Comparison of ENCODE assay signal across 8 mouse cellular contexts in the genomic region with DNA sequence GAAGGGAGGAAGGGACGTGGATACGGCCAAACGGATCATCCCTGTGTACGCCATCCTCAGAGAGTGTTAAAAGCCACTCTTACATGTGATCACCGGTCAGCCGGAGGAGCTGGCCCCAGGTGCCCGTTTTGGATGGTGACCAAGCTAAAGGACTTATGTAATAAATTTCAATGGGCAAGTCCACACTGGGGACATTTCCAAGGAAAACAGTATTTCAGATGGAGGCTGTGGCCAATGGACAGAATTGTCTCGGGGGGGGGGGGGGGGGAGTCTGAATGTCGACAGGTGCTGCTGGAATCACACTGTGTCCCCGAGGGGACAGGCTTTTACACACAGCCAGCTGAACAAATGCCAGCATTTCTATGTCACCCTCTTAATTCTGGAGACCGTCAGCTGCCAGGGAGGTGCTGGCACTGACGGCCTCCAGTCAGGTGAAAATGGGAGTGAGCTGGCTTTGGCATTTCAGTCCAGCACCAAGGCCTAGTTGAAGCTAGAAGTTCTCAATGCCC.
A peak's percentile ranks its signal among the peaks of the same experiment; 100 is the strongest.
DNase-seq lines count a peak whose midpoint lies in the region; ATAC-seq and TF ChIP-seq lines count a peak whose summit lies in the region.
"Had no signal": no experiment of that assay in that cellular context is flagged by ENCODE, and none has a peak within 500 bp of the region (broad histone marks: within the 10 kb centered on the region; RNA-seq: fewer than 3 reads in every experiment).

No protein-coding gene starts in this region.

- H3K9me3 ChIP-seq in kidney, embryonic 16.5 days (ENCODE audit: low read length), result no peaks in the 10 kb centered on the region
- no peaks in the 10 kb centered on the region for H3K9me3 ChIP-seq in midbrain, embryonic 16.5 days (replicated peaks; ENCODE audit: control insufficient read depth, low read length, poor library complexity, severe bottlenecking)
- H3K9me3 ChIP-seq in midbrain, postnatal 0 days (ENCODE audit: low read length), result no peaks in the 10 kb centered on the region

- no peak for ATAC-seq in kidney, embryonic 16.5 days (ENCODE audit: low FRiP score, low TSS enrichment)
- ATAC-seq in midbrain, embryonic 16.5 days, result no peak
- no peak for ATAC-seq in midbrain, postnatal 0 days (ENCODE audit: low FRiP score)
- ATAC-seq: intestine, embryonic 16.5 days had no signal

- H3K4me3 ChIP-seq in kidney, embryonic 16.5 days (ENCODE audit: low read length), result no peak overlapping the region
- H3K4me3 ChIP-seq in midbrain, embryonic 16.5 days (ENCODE audit: low read depth, low read length), result no peak overlapping the region
- no peak overlapping the region for H3K4me3 ChIP-seq in midbrain, postnatal 0 days (ENCODE audit: low read depth, low read length)

- H3K36me3 ChIP-seq in kidney, embryonic 16.5 days (ENCODE audit: insufficient read depth, low read length), result no peaks in the 10 kb centered on the region
- H3K36me3 ChIP-seq in midbrain, embryonic 16.5 days (ENCODE audit: control insufficient read depth, insufficient read depth, low read length), result no peaks in the 10 kb centered on the region
- no peaks in the 10 kb centered on the region for H3K36me3 ChIP-seq in midbrain, postnatal 0 days (ENCODE audit: insufficient read depth, low read length)

- peak; percentile 49 for DNase-seq in kidney, adult 18-20 months
- DNase-seq in cerebellum, adult 18-20 months, result peak; percentile 65 to 66
- peak; percentile 41 to 63 for DNase-seq in heart, adult 9 months (ENCODE audit: low spot score in 2 of 2)
- peak; percentile 84 for DNase-seq in lung, postnatal 25 days (ENCODE audit: low spot score)
- DNase-seq in midbrain, postnatal 0 days (ENCODE audit: low spot score), result no peak

- H3K9ac ChIP-seq in kidney, embryonic 16.5 days (replicated peaks; ENCODE audit: low read length), result no peak overlapping the region
- H3K9ac ChIP-seq in midbrain, embryonic 16.5 days (ENCODE audit: low read depth, low read length), result no peak overlapping the region
- H3K9ac ChIP-seq in midbrain, postnatal 0 days (replicated peaks; ENCODE audit: low read length, poor library complexity, severe bottlenecking), result no peak overlapping the region

- peaks cover 35% of the 10 kb centered on the region for H3K4me1 ChIP-seq in kidney, embryonic 16.5 days (ENCODE audit: insufficient read depth, low read length)
- peaks cover 15% of the 10 kb centered on the region for H3K4me1 ChIP-seq in midbrain, embryonic 16.5 days (ENCODE audit: control insufficient read depth, insufficient read depth, low read length)
- H3K4me1 ChIP-seq in midbrain, postnatal 0 days (ENCODE audit: insufficient read depth, low read length), result 0 out of 2 replicates have a peak, but pooled peaks cover 3% of the 10 kb centered on the region

- H3K4me2 ChIP-seq in kidney, embryonic 16.5 days (replicated peaks; ENCODE audit: low read depth, low read length), result no peak overlapping the region
- H3K4me2 ChIP-seq in midbrain, embryonic 16.5 days (ENCODE audit: low read length), result no peak overlapping the region
- H3K4me2 ChIP-seq in midbrain, postnatal 0 days (ENCODE audit: low read depth, low read length, poor library complexity, severe bottlenecking), result no peak overlapping the region

- no peak for TF ChIP-seq CTCF in midbrain, postnatal 0 days (IDR thresholded peaks at IDR 0.05)

- H3K27me3 ChIP-seq in kidney, embryonic 16.5 days (ENCODE audit: insufficient read depth, low read length), result peaks cover 9% of the 10 kb centered on the region; the same call in 1 of the 2 replicates
- peaks cover 5% of the 10 kb centered on the region; the same call in 1 of the 2 replicates for H3K27me3 ChIP-seq in midbrain, embryonic 16.5 days (ENCODE audit: control insufficient read depth, insufficient read depth, low read depth, low read length)
- H3K27me3 ChIP-seq in midbrain, postnatal 0 days (ENCODE audit: insufficient read depth, low read length), result 0 out of 2 replicates have a peak, but pooled peaks cover 5% of the 10 kb centered on the region

- WGBS in kidney, embryonic 16.5 days, result 80% methylated on average over 12 of the region's 12 CpGs
- 76% methylated on average over 12 of the region's 12 CpGs for WGBS in midbrain, embryonic 16.5 days
- 82% methylated on average over 12 of the region's 12 CpGs for WGBS in midbrain, postnatal 0 days

- no peak overlapping the region for H3K27ac ChIP-seq in kidney, embryonic 16.5 days (ENCODE audit: low read length)
- no peak overlapping the region for H3K27ac ChIP-seq in midbrain, embryonic 16.5 days (ENCODE audit: low read length)
- H3K27ac ChIP-seq in midbrain, postnatal 0 days (ENCODE audit: low read depth, low read length), result no peak overlapping the region
